ENCODE assay signal across 8 mouse cellular contexts in the genomic region with DNA sequence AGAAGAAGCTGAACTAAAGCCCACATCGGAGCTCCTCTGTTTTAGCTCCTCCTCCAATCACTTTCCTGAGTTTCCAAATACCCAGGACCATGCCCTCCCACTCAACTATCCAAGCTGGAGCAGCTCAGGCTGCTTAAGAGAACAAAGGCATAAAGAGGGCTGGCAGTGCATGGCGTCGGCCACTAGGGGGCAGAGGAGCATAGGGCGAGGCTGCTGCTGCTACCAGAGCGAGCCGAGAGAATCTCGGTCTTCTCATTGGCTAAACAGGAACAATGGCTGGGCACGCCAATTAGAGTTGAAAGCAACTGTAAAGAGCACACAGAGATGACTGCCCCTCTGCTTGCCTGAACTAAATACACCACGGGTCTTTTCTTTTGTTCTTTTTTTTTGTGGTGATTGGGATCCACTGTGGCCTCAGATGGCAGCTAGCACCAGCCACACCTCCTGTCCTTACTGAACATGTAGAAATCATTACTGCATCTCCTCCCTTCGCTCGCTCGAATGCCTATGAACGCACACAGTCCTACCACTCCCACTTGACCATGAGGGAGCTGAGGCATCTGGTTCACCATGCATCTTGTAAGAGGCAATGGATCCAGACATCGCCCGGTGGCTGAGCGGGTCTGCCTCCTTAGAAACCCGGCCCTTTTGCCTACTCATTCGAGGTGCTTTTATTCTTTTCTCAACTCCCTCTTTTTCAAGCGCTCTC. TPM values are rescaled to one million over a fixed set of nuclear protein-coding genes. Genes with fewer than 3 reads are reported as not detected.
A peak's percentile ranks its signal among the peaks of the same experiment; 100 is the strongest.
DNase-seq lines count a peak whose midpoint lies in the region; ATAC-seq lines count a peak whose summit lies in the region.

No protein-coding gene starts in this region.

- H3K9ac ChIP-seq in hindbrain, embryonic 15.5 days, result peak overlapping the region; percentile 58

- peak overlapping the region; percentile 82 for H3K27ac ChIP-seq in hindbrain, embryonic 15.5 days (replicated peaks)

- no peaks in the 10 kb centered on the region for H3K27me3 ChIP-seq in hindbrain, embryonic 15.5 days

- H3K4me1 ChIP-seq in hindbrain, embryonic 15.5 days (replicated peaks), result peaks cover 32% of the 10 kb centered on the region

- peak; percentile 97 for DNase-seq in R1 (ENCODE audit: low read depth, low spot score)
- DNase-seq in cerebellum, postnatal 25 days, result peak; percentile 94 to 96
- DNase-seq in frontal cortex, postnatal 36 days (ENCODE audit: low spot score in 2 of 2), result peak; percentile 94 to 95
- DNase-seq in layer of hippocampus, postnatal 36 days, result peak; percentile 91 to 93
- peak; percentile 91 for DNase-seq in lung, postnatal 25 days (ENCODE audit: low spot score)
- peak; percentile 100 for DNase-seq in retina, embryonic 14.5 days (ENCODE audit: low spot score)
- DNase-seq in thymus, postnatal 36 days, result peak; percentile 85 to 88

- peaks cover 16% of the 10 kb centered on the region; the same call in 1 of the 2 replicates for H3K36me3 ChIP-seq in hindbrain, embryonic 15.5 days

- H3K9me3 ChIP-seq in hindbrain, embryonic 15.5 days, result no peaks in the 10 kb centered on the region

- 5% methylated on average over 19 of the region's 19 CpGs for WGBS in hindbrain, embryonic 15.5 days

- peak; percentile 95 for ATAC-seq in hindbrain, embryonic 15.5 days (ENCODE audit: low FRiP score, low read depth)

- H3K4me3 ChIP-seq in hindbrain, embryonic 15.5 days, result peak overlapping the region; percentile 29

- H3K4me2 ChIP-seq in hindbrain, embryonic 15.5 days, result peak overlapping the region; percentile 55

RNA-seq across cellular contexts. Expression of gene Lrrc75a, which starts 34.5 kb away (rescaled TPM):
- polyA plus RNA-seq in hindbrain, embryonic 15.5 days (2015; fragmentation: Nextera tagmentation; extraction: Ambion mirVana), result 12.4 and 12.9 TPM in 2 replicates
- total RNA-seq in layer of hippocampus, postnatal 36 days (2021), result 1 to 10 TPM; 7.7 to 8.1 TPM

RNA-seq across cellular contexts. Expression of gene Mmgt2, which starts 34.7 kb away (rescaled TPM):
- polyA plus RNA-seq in hindbrain, embryonic 15.5 days (2015; fragmentation: Nextera tagmentation; extraction: Ambion mirVana), result 23.7 and 26.4 TPM in 2 replicates
- total RNA-seq in layer of hippocampus, postnatal 36 days (2021), result 10 to 100 TPM; 16.5 to 17.1 TPM

RNA-seq across cellular contexts. Expression of gene Trpv2, which starts 39.5 kb away (rescaled TPM):
- polyA plus RNA-seq in hindbrain, embryonic 15.5 days (2015; fragmentation: Nextera tagmentation; extraction: Ambion mirVana), result 30.9 and 31.2 TPM in 2 replicates
- total RNA-seq in layer of hippocampus, postnatal 36 days (2021), result 10 to 100 TPM; 13.1 to 13.9 TPM

Comparison
In these comparisons a context has a peak if more than half of its experiments do, and no peak if none do; other contexts are left out.
1. Peak in every context shown above with its lines: DNase-seq, ATAC-seq, H3K4me3 ChIP-seq and H3K27ac ChIP-seq.